Mouse (Mus musculus): ENCODE measurements around the gene Exoc3l.

DNA sequence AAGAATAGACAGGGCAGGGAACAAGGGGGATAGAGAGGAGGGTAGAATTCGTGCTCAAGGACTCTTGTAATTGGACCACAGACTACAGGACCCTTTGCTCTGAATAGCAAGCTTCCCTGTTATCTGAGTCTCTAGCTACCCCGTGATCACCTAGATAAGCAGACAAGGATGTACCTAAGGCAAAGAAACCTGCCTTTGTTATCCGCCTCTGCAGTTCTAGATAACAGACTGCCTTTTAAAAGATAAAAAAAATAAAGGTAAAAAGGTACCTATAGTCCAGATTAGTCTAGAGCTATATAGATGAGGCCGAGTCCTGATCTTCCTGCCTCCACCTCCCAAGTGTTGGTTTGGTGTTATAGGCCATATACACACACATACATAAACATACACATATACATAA lies 46.9 kb upstream of the Exoc3l start:
- no peak for TF ChIP-seq POLR2A (IDR thresholded peaks at IDR 0.05; ENCODE audit: borderline replicate concordance, control insufficient read depth, low read depth, low read length)
- no peak for TF ChIP-seq CTCF (IDR thresholded peaks at IDR 0.05; ENCODE audit: control insufficient read depth, insufficient read depth, low read length)

Measured in bone marrow, adult 2 months (tissue).